Mouse (Mus musculus) splenic B cell, adult 2 months (primary cell): ENCODE data around the gene E430018J23Rik.
A peak's percentile ranks its signal among the peaks of the same experiment; 100 is the strongest.
"Not testable (repeated sequence)": the region's sequence is repeated elsewhere in the genome, so short reads cannot be mapped to it uniquely, and the experiment has no call there.

Experiments
- DNase-seq: peaks from one replicate; pipeline ENCODE4 v3.0.0-alpha.2; 2011; ENCODE audit warnings: low read depth, low spot score
- H3K27me3 ChIP-seq: 2 replicates; pipeline ENCODE4 v1.6.1; 2012; ENCODE audit warnings: mild to moderate bottlenecking, low read length, moderate library complexity, mixed read lengths; ENCODE audit not compliant: control insufficient read depth, poor library complexity, insufficient read depth, severe bottlenecking
- H3K36me3 ChIP-seq: 2 replicates; pipeline ENCODE4 v1.6.1; 2012; ENCODE audit warnings: mild to moderate bottlenecking, low read length, moderate library complexity, mixed read lengths; ENCODE audit not compliant: control insufficient read depth, poor library complexity, insufficient read depth, severe bottlenecking

E430018J23Rik gene

GRCm38 (mm10) chr7:127361449-127361848, 32.0 kb downstream of the E430018J23Rik start:
- H3K36me3 ChIP-seq: no peaks in the 10 kb centered on the region
- DNase-seq: no peak
- H3K27me3 ChIP-seq: no peaks in the 10 kb centered on the region

- H3K36me3 ChIP-seq: no peaks in the 10 kb centered on the region
- DNase-seq: no peak
- no peaks in the 10 kb centered on the region for H3K27me3 ChIP-seq
Measured at GRCm38 (mm10) chr7:127360265-127360664, 33.2 kb downstream of the E430018J23Rik start.

GRCm38 (mm10) chr7:127358472-127358871, 35.0 kb downstream of the E430018J23Rik start:
- no peak for DNase-seq
- Histone ChIP-seq H3K27me3 (no peaks in the 10 kb centered on the region), H3K36me3 (no peaks in the 10 kb centered on the region)

GRCm38 (mm10) chr7:127357871-127358270, 35.6 kb downstream of the E430018J23Rik start:
- no peaks in the 10 kb centered on the region for H3K36me3 ChIP-seq
- H3K27me3 ChIP-seq: no peaks in the 10 kb centered on the region
- DNase-seq: no peak

- Histone ChIP-seq H3K36me3 (no peaks in the 10 kb centered on the region), H3K27me3 (no peaks in the 10 kb centered on the region)
- no peak for DNase-seq
Measured at GRCm38 (mm10) chr7:127355796-127356195, 37.6 kb downstream of the E430018J23Rik start.

- H3K27me3 ChIP-seq: no peaks in the 10 kb centered on the region
Measured at GRCm38 (mm10) chr7:127351230-127352004, 42.0 kb downstream of the E430018J23Rik start.

GRCm38 (mm10) chr7:127346676-127347075, 46.8 kb downstream of the E430018J23Rik start:
- DNase-seq: no peak
- H3K36me3 ChIP-seq: no peaks in the 10 kb centered on the region
- H3K27me3 ChIP-seq: no peaks in the 10 kb centered on the region

More at GRCm38 (mm10) chr7:127351230-127352004, 42.0 kb downstream of the E430018J23Rik start:
- no peaks in the 10 kb centered on the region for H3K36me3 ChIP-seq
- DNase-seq: no peak

GRCm38 (mm10) chr7:127345512-127346325, 47.7 kb downstream of the E430018J23Rik start, which contains the start of gene Zfp768:
TSS of gene Zfp768 (minus strand) at chr7:127345589.
- Histone ChIP-seq H3K36me3 (no peaks in the 10 kb centered on the region), H3K27me3 (no peaks in the 10 kb centered on the region)
- DNase-seq: peak; percentile 87

- H3K27me3 ChIP-seq: no peaks in the 10 kb centered on the region
- DNase-seq: no peak
Measured at GRCm38 (mm10) chr7:127345092-127345491, 48.3 kb downstream of the E430018J23Rik start.

GRCm38 (mm10) chr7:127344371-127344770, 49.1 kb downstream of the E430018J23Rik start:
- Histone ChIP-seq H3K27me3 (no peaks in the 10 kb centered on the region), H3K36me3 (no peaks in the 10 kb centered on the region)
- DNase-seq: no peak

More at GRCm38 (mm10) chr7:127345092-127345491, 48.3 kb downstream of the E430018J23Rik start:
- no peaks in the 10 kb centered on the region for H3K36me3 ChIP-seq

GRCm38 (mm10) chr7:127343351-127344019, 49.9 kb downstream of the E430018J23Rik start:
- Histone ChIP-seq H3K36me3 (no peaks in the 10 kb centered on the region), H3K27me3 (no peaks in the 10 kb centered on the region)
- DNase-seq: no peak

GRCm38 (mm10) chr7:127342888-127343287, 50.5 kb downstream of the E430018J23Rik start:
- DNase-seq: no peak
- H3K27me3 ChIP-seq: no peaks in the 10 kb centered on the region
- H3K36me3 ChIP-seq: no peaks in the 10 kb centered on the region

- no peaks in the 10 kb centered on the region for H3K36me3 ChIP-seq
- H3K27me3 ChIP-seq: no peaks in the 10 kb centered on the region
- DNase-seq: peak; percentile 68
Measured at GRCm38 (mm10) chr7:127342332-127342731, 51.1 kb downstream of the E430018J23Rik start.

GRCm38 (mm10) chr7:127341861-127342260, 51.6 kb downstream of the E430018J23Rik start:
- DNase-seq, H3K36me3 ChIP-seq, H3K27me3 ChIP-seq: not testable (repeated sequence)
